Mouse (Mus musculus) MN1 (cell line): ENCODE results near the gene Abr.
A peak's percentile ranks its signal among the peaks of the same experiment; 100 is the strongest.

Experiments used
- DNase-seq: peaks from one replicate; pipeline ENCODE4 v3.0.0-alpha.2; 2016; ENCODE audit warnings: low spot score

Gene Abr

GRCm38 (mm10) chr11:76493811-76494274, 128.3 kb downstream of the Abr start:
- peak; percentile 70 for DNase-seq

GRCm38 (mm10) chr11:76493167-76493566, 128.9 kb downstream of the Abr start:
- no peak for DNase-seq

DNA sequence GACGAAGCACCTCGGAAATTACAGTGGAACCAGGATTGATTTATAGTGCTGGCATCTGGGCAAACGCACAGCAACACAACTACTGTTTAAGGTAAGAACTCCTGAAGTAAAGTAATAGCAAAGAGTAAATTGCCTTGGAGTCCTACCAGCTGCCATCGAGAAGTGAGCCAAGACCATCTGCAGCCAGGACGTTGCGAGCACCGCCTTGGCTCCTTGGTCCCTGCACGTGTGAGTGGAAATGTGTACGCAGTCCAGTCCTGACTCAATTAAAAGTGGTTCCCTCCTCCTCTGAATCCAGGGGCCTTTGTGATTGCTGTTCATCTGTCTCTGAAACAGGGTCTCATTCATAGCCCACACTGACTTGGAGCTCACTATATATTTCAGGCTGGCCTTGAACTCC, 130.3 kb downstream of the Abr start:
- DNase-seq, result no peak

- no peak for DNase-seq
These were observed 132.7 kb downstream of the Abr start for GRCm38 (mm10) chr11:76489407-76489806.

GRCm38 (mm10) chr11:76487024-76487423, 135.1 kb downstream of the Abr start:
- no peak for DNase-seq

GRCm38 (mm10) chr11:76484033-76484432, 138.1 kb downstream of the Abr start:
- DNase-seq, result no peak

DNA sequence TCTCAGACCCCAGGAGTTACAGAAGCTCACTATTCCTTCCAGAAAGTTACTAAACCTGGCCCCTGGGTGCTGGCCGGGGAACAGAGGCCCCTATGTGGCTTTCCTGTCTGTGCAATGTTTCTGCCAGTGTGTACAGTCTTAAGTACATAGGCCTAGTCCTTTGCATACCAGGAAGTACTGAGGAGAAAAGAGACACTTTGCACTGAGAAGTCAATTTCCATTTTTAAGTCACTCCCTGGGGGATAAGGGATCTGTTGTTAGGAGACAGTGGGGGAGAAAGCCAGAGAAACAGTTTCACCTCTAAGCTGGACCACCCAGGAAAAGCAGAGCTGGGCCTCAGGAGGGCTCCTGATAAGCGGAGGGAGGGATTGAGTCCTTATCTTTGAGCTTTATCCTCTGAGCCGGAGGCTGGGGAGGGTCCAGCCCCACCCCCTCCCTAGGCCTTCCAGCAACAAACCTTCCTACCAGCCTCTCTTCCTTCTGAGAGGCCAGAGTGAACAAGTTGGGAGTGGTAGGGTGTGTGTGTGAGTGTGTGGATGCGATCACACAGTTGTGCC, 138.9 kb downstream of the Abr start:
- no peak for DNase-seq

GRCm38 (mm10) chr11:76482697-76483096, 139.4 kb downstream of the Abr start:
- no peak for DNase-seq

GRCm38 (mm10) chr11:76482183-76482582, 139.9 kb downstream of the Abr start:
- DNase-seq, result no peak

DNA sequence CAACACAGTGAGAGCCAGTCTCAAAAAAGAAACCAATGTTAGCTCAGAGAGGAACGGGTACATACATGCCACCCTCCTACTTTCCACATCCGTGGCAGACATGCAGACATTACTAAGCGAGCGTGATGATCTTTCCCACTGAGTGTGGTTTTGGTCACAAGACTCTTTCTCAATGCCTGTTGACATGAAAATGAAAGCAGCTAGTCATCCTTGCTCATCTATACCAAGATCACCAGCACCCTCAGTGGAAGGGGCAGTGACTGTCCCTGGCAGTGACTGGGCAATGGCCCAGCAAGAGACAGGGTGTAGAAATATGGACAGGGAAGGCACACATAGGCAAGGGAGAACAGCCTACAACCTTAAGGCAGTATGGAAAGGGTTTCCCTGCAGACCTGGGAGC, 142.4 kb downstream of the Abr start:
- DNase-seq, result no peak

DNA sequence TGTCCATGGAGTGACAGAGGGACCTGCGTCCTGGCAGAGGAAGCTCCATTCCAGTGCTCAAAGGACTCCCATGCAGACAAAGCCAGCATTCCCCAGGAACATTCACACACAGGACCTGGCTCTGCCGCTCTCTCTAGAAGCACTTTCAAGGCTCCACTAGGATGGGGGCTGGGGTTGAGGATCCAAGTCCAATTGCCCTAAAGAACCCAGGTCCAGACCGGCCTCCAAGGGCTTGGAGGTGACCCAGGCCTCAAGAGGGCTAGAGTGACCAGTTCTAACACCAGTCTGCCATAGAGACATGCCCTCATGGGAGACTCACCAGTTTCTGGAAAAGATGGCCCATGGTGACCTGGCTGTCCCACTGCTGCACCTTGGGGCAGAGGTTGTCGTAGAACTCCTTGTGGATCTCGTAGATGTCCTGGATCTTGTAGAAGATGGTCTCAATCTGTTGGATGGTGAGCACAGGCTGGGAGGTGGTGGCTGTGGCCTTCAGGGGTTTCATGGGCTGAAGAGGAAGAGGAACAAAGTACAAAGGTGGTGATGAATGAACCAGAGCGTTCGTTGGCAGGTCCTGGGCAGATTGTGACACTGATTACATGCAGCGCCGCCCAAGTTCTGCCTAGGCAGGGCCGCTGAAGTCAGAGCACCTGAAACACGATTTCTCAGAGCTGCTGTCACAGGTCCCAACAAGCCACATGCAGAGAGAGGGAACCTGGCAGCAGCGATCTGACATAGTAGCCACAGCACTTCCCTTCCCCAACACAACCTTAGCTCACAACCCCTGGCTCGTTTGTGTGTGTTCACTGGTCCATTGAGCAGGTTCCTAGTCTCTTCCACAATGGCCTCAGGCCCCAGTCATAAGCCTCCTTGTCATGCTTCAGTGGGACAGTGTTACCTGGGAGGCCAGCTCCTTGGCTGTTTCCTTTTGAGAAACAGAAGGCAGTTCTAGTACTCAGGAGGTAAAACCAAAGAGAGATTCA, 143.1 kb downstream of the Abr start:
- no peak for DNase-seq

GRCm38 (mm10) chr11:76477095-76477525, 145.0 kb downstream of the Abr start:
- DNase-seq, result peak; percentile 94

DNA sequence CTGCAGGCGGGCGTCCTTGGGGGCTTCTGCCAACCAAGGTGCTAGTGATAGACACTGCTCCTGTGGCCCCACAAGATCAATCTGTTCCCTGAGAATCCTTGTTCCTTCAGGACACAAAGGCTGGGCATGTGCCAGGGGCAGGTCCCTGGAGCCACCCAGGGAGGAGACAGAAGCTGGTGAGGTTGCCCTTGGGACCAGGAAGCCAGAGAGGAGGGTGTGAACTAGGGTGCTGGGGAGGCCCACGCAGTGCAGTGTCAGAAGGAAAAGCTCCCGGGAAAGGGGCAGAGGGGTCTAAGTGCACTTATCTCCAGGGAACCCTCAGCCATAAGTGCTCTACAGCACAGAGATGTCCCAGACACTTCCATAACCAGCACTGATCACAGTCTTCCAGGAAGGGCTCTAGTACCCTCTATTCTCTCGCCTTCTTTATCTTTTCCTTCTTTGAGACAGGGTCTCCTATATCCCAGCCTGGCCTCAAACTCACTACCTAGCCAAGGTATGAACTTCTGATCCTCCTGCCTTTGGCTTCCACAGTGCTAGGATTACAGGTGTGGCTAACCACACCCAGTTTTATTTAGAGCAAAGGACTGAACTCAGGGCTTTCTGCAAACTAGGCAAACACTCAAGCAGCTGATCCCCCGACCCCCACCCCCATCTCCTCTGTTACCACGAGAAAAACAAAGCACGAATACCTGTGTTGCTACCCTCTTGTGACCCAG, 145.6 kb downstream of the Abr start:
- peak; percentile 39 for DNase-seq

DNA sequence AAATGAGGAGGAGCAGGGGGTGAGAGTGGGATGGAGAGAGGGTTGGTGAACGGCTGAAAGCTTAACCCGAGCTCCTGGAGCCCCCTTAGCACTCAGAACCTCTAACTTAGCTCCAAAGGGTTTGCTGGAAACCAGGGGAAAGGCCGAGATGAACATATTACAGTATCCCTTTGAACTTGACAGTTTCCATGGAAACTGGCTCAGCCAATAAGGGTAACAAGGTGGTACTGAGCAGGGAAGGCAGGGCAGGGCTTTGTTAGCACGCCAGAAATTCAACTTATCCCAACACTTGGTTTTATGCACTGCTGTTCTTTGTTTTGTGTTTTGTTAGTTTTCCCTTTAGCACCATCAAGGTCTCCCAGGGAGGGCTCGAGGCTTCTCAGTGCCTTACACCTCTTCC, 149.5 kb downstream of the Abr start:
- DNase-seq, result no peak

DNA sequence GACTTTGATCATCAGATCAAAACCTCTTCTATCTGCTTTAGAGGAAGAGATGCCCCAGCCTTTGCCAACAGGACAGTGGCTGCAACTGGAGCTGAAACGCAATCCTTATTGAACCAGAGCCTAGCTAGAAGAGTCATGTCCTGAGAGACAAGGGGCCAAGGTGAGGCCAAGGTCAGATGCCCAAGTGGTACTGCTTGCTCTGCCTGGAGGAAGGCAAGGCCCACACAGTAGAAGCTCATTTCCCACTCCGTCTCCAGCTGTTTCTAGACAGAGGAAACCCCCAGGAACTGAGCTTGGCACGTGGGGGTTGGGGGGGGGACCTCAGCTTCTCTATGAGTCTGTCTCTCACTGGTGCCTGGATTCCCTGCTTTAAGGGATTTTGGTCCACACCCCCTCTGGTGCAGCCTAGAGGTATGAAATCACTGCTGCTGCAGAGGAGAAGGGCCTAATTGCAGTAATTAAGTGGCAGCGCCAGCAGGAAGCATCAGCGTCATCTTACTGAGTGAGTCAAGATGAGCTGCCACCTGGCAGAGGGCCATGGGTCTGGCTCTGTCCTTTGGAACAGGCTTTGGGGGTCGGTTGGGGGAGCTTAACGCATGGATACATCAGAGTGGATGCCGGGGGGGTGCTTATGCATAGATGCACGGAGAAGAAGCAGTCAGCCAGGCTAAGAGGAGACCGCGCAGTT, 152.7 kb downstream of the Abr start:
- peak; percentile 90 for DNase-seq

DNA sequence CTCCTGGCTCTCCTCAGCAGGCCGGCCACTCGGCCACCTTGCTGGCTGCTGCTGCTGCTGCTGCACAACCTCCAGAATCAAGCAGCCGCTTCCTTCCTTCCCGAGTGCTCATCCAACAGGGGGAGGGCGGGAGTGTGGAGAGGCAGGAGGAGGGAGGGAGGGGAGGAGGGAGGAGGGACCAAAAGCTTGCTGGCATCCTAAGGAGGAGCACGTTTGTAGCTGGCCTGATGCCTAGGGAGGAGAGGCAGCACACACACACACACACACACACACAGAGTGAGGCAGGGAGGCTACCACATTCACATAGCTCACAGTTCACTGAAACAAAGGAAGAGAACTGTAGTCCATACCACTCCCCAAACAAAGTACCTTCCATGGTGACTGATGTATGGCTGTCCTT, 153.8 kb downstream of the Abr start:
- DNase-seq, result peak; percentile 68

DNA sequence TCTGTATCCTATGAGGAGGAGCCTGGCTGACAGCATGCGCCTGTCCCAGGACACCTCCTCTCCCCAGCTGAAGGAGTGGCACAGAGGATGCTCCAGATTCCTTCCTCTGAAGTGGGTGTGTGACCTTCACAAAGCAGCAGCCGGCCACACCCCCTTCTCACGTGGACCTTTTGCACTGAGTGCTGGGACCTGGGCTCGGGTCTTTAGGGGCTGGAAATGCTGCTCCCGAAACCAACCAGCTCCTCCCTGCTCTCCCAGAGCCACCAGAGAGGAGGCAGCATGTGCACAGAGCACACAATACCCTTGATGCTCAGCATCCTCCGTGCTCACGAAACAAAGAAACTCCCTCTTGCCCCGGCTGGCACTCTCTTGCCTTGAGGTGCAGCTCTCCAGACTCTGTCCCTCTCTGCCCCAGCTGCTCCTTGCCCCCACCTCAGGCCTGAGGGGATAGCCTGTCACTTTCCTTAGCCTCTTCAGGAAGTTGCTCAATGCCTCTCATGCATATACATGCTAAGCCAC, 154.6 kb downstream of the Abr start:
- DNase-seq, result no peak

DNA sequence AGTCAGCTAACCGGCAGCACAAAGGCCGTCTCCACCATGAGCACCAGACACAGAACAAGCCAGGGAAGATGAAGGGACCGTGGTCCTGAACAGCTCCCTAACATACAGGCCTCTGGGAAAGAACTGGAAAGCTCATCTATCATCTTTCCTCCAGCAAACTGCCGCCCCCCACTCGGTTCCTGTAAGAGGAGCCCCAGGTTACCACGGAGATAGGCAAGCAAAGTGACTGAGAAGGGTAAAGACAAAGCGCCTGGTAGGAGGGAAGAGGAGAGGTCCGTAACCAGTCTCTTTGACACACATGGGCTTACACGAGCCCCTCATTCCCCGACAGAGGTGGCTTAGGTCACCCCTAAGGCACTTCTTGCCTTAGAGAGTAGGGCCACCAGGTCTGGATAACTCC, 155.0 kb downstream of the Abr start:
- no peak for DNase-seq

- DNase-seq, result no peak
These were observed 156.2 kb downstream of the Abr start for GRCm38 (mm10) chr11:76465879-76466278.

DNA sequence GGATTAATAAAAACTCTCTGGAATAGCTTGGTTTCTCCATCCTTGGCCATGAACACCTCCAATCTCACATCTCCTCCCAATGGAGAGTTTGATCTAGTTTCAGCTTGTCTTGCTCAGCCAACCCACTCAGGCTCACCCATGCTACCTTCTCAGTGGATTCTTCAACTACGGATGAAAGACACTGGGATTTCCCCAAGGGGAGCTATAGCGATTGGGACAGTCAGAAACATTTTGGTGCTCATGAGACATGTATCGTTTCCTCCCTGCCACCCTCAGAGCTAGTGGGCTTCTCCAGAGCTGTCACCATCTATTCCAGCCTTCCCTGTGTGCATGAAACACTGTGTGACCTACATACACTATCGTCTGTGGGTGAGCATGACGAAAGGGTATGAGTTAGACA, 160.4 kb downstream of the Abr start:
- no peak for DNase-seq

DNA sequence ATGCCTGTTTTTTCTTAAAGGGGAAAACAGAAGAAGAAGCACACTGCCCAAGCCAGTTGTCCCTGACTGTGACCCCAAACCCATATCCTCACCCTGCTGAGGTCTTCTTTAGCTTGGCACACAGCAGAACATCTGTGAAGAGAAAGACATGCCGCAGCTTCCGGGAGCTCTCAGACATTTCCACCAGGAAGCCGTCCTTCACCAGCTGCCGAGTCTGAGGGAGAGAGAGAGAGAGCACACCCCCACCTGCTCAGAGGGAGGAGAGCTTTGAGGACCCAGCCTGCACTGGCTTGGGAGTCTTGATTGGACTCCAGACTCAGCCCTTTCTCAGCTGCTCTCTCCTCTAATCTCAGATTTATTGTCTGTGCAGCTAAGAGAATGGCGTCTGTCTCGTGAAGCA, 160.9 kb downstream of the Abr start:
- no peak for DNase-seq

DNA sequence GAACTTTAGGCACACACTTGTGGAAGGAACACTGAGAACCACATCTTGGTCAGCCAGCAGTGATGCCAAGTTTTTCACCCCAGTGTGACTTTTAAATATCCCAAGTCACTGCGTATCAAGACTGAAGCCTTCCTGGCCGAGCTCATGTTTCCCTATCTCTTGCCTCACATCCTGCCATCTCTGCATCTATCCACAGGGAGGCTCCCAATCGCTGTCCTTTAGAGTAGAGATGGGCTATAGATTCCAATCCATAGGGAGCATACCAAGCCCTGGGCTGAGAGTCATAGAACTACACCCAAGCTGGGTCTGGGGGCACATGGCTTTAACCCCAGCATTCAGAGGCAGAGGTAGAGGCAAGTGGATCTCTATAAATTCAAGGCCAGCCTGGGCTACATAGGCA, 162.6 kb downstream of the Abr start:
- no peak for DNase-seq
